Mouse (Mus musculus) MEL (cell line): ENCODE measurements at regions not wholly inside any gene's neighbourhood (a gene's known extent, or its start where the extent isn't known, plus 50 kb on each side); places are given as distances from the start of the nearest gene placed in this dataset.

Source experiments
- DNase-seq: peaks from one replicate; pipeline ENCODE4 v3.0.0; 2011; ENCODE audit warnings: low read depth, low spot score
- H3K27ac ChIP-seq: 2 replicates; pipeline ENCODE4 v1.5.1; 2012; ENCODE audit warnings: low read depth, mild to moderate bottlenecking, control low read depth, low read length, moderate library complexity; ENCODE audit not compliant: control insufficient read depth
- H3K27me3 ChIP-seq, 2 experiments: fragments of 150-350 bp in 1 of 2; sonication (generic) in 1 of 2; 2 replicates each; pipeline ENCODE4 v1.6.1; 2012; ENCODE audit warnings: low read length in 2 of 2, mild to moderate bottlenecking in 2 of 2, improper control_type of control experiment in 1 of 2, moderate library complexity in 1 of 2; ENCODE audit not compliant: insufficient read depth in 2 of 2, control insufficient read depth in 1 of 2
- H3K36me3 ChIP-seq, 2 experiments: 2 replicates each; pipeline ENCODE4 v1.6.1; 2012 to 2014; ENCODE audit warnings: low read length in 2 of 2, improper control_type of control experiment in 1 of 2, inconsistent platforms in 1 of 2, mild to moderate bottlenecking in 1 of 2; ENCODE audit not compliant: insufficient read depth in 2 of 2, control insufficient read depth in 1 of 2
- H3K4me1 ChIP-seq, 2 experiments: fragments of 150-350 bp in 1 of 2; sonication (generic) in 1 of 2; 2 replicates each; pipeline ENCODE4 v1.6.1; 2012; ENCODE audit warnings: low read length in 2 of 2, improper control_type of control experiment in 1 of 2, mild to moderate bottlenecking in 1 of 2; ENCODE audit not compliant: insufficient read depth in 2 of 2, control insufficient read depth in 1 of 2
- H3K4me3 ChIP-seq, 2 experiments: fragments of 150-350 bp in 1 of 2; sonication (generic) in 1 of 2; 2 replicates each; pipeline ENCODE4 v1.5.1; 2012; ENCODE audit warnings: low read depth in 2 of 2, low read length in 2 of 2, mild to moderate bottlenecking in 2 of 2, moderate library complexity in 2 of 2, control low read depth in 1 of 2, improper control_type of control experiment in 1 of 2; ENCODE audit not compliant: control insufficient read depth in 1 of 2, insufficient read depth in 1 of 2
- H3K79me2 ChIP-seq: 2 replicates; pipeline ENCODE4 v1.6.1; 2012; ENCODE audit warnings: mild to moderate bottlenecking, low read length, moderate library complexity; ENCODE audit not compliant: control insufficient read depth, poor library complexity, insufficient read depth
- H3K9ac ChIP-seq: 2 replicates; pipeline ENCODE4 v1.6.1; 2012; ENCODE audit warnings: low read depth, mild to moderate bottlenecking, control low read depth, low read length, moderate library complexity; ENCODE audit not compliant: control insufficient read depth, poor library complexity, severe bottlenecking
- H3K9me3 ChIP-seq: fragments of 150-350 bp; sonication (generic); replicated peaks from 2 replicates; pipeline ENCODE4 v1.6.1; 2012; ENCODE audit warnings: mild to moderate bottlenecking, low read length, improper control_type of control experiment, moderate library complexity; ENCODE audit not compliant: insufficient read depth
- BHLHE40 ChIP-seq: IDR thresholded peaks from 2 replicates; pipeline ENCODE4 v1.6.1; 2012; ENCODE audit warnings: low read depth, mild to moderate bottlenecking, inconsistent platforms, low read length, improper control_type of control experiment, borderline replicate concordance
- CHD2 ChIP-seq: IDR thresholded peaks from 2 replicates; pipeline ENCODE4 v1.6.1; 2011; ENCODE audit warnings: low read length, improper control_type of control experiment
- E2F4 ChIP-seq: IDR thresholded peaks from 2 replicates; pipeline ENCODE4 v1.6.1; 2011; ENCODE audit warnings: low read depth, low read length, improper control_type of control experiment, borderline replicate concordance
- ELF1 ChIP-seq: IDR thresholded peaks from 2 replicates; pipeline ENCODE4 v1.6.1; 2014; ENCODE audit warnings: low read depth, mild to moderate bottlenecking, inconsistent platforms, low read length, improper control_type of control experiment, moderate library complexity
- ETS1 ChIP-seq: IDR thresholded peaks from 2 replicates; pipeline ENCODE4 v1.6.1; 2012; ENCODE audit warnings: low read depth, mild to moderate bottlenecking, inconsistent platforms, low read length, improper control_type of control experiment, moderate library complexity
- KAT2A ChIP-seq: conservative IDR thresholded peaks from 2 replicates; pipeline ENCODE4 v1.6.1; 2012; ENCODE audit warnings: low read depth, low read length, improper control_type of control experiment, inconsistent platforms
- MEF2A ChIP-seq: IDR thresholded peaks from 2 replicates; pipeline ENCODE4 v1.6.1; 2014; ENCODE audit warnings: low read depth, mild to moderate bottlenecking, inconsistent platforms, low read length, improper control_type of control experiment; ENCODE audit not compliant: poor library complexity, insufficient replicate concordance, severe bottlenecking; ENCODE audit errors: extremely low read depth
- MXI1 ChIP-seq: IDR thresholded peaks from 2 replicates; pipeline ENCODE4 v1.6.1; 2011; ENCODE audit warnings: mild to moderate bottlenecking, low read depth, low read length, improper control_type of control experiment
- MYB ChIP-seq: IDR thresholded peaks from 2 replicates; pipeline ENCODE4 v1.6.1; 2011; ENCODE audit warnings: mild to moderate bottlenecking, low read depth, low read length, improper control_type of control experiment
- MYC ChIP-seq: IDR thresholded peaks from 2 replicates; pipeline ENCODE4 v1.6.1; 2011; ENCODE audit warnings: low read depth, mild to moderate bottlenecking, low read length, improper control_type of control experiment, moderate library complexity
- NRF1 ChIP-seq: IDR thresholded peaks from 2 replicates; pipeline ENCODE4 v1.6.1; 2014; ENCODE audit warnings: low read depth, mild to moderate bottlenecking, inconsistent platforms, low read length, improper control_type of control experiment, moderate library complexity; ENCODE audit not compliant: poor library complexity, insufficient read depth, severe bottlenecking
- POLR2A ChIP-seq, 2 experiments: IDR thresholded peaks; 2 replicates each; pipeline ENCODE4 v1.6.1; 2011 to 2012; ENCODE audit warnings: low read length in 2 of 2, mild to moderate bottlenecking in 2 of 2, control low read depth in 1 of 2, improper control_type of control experiment in 1 of 2, low read depth in 1 of 2, moderate library complexity in 1 of 2; ENCODE audit not compliant: control insufficient read depth in 1 of 2, insufficient read depth in 1 of 2, poor library complexity in 1 of 2
- POLR2AphosphoS2 ChIP-seq: IDR thresholded peaks from 2 replicates; pipeline ENCODE4 v1.6.1; 2011; ENCODE audit warnings: low read length, improper control_type of control experiment
- RAD21 ChIP-seq: IDR thresholded peaks from 2 replicates; pipeline ENCODE4 v1.6.1; 2011; ENCODE audit warnings: mild to moderate bottlenecking, low read depth, low read length, improper control_type of control experiment
- SIN3A ChIP-seq: IDR thresholded peaks from 2 replicates; pipeline ENCODE4 v1.6.1; 2012; ENCODE audit warnings: low read length, improper control_type of control experiment, inconsistent platforms
- SMC3 ChIP-seq: IDR thresholded peaks from 2 replicates; pipeline ENCODE4 v1.6.1; 2011; ENCODE audit warnings: low read depth, low read length, improper control_type of control experiment
- TAL1 ChIP-seq: IDR thresholded peaks from 2 replicates; pipeline ENCODE4 v1.6.1; 2012; ENCODE audit warnings: mild to moderate bottlenecking, inconsistent platforms, low read length, moderate library complexity, mixed read lengths
- TBP ChIP-seq: IDR thresholded peaks from 2 replicates; pipeline ENCODE4 v1.8.0; 2011; ENCODE audit warnings: low read depth, low read length, improper control_type of control experiment
- UBTF ChIP-seq: IDR thresholded peaks from 2 replicates; pipeline ENCODE4 v1.6.1; 2012; ENCODE audit warnings: low read depth, mild to moderate bottlenecking, inconsistent platforms, low read length, improper control_type of control experiment, moderate library complexity, borderline replicate concordance; ENCODE audit not compliant: insufficient read depth
- USF1 ChIP-seq: IDR thresholded peaks from 2 replicates; pipeline ENCODE4 v1.6.1; 2014; ENCODE audit warnings: low read depth, mild to moderate bottlenecking, inconsistent platforms, low read length, improper control_type of control experiment, moderate library complexity
- ZKSCAN1 ChIP-seq: IDR thresholded peaks from 2 replicates; pipeline ENCODE4 v1.6.1; 2012; ENCODE audit warnings: low read depth, mild to moderate bottlenecking, inconsistent platforms, low read length, improper control_type of control experiment, moderate library complexity
- ZNF384 ChIP-seq: IDR thresholded peaks from 2 replicates; pipeline ENCODE4 v1.6.1; 2012; ENCODE audit warnings: low read depth, mild to moderate bottlenecking, inconsistent platforms, low read length, improper control_type of control experiment

DNA sequence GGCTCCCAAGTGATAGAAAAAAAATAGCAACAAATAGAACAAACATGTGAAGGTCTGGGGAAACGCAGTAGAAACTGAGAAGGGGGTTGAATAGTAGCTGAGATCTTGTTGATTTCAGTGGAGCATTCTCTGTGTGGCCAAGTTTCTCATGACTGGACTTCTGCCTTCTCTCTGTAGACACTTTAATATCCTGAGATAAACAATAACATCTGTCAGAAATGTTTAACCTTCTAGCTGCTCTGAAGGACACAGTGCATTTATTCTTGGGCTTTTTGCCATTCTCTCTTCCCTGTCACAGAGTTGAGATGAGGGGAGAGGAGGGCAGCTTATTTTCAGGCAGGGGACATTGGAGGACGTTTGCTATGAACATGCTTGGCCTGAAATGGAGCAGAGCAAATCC is 467.9 kb downstream of the Kctd12 start:
- Histone ChIP-seq H3K36me3 (no peaks in the 10 kb centered on the region), H3K27me3 (no peaks in the 10 kb centered on the region), H3K27ac (no peak overlapping the region), H3K9ac (no peak overlapping the region)
- no peak for TF ChIP-seq MEF2A
- TF ChIP-seq, all 39 proteins: peak for 0
- Histone ChIP-seq H3K4me1 (no peaks in the 10 kb centered on the region), H3K9me3 (no peaks in the 10 kb centered on the region), H3K4me3 (no peak overlapping the region), H3K79me2 (no peaks in the 10 kb centered on the region)
- DNase-seq = no peak

DNA sequence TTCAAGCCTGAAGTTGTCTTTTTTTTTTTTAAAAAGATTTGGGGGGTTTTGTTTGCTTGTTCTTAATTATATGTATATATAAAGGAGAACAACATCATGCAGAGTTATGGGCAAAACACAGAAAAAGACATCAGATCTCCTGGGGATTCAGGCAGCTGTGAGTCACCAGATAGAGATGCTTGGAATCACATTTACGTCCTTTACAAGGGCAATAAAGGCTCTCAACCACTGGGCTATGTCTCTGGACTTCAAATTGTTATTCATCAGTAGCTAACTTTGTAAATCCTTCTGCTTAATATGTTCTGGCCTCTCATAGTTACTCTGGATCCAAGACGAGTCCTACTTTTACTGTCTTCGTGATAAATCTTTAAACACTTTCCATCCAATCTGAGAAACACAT is 469.8 kb downstream of the Kctd12 start:
- no peak overlapping the region for H3K9ac ChIP-seq
- no peaks in the 10 kb centered on the region for H3K36me3 ChIP-seq
- H3K79me2 ChIP-seq = no peaks in the 10 kb centered on the region
- no peaks in the 10 kb centered on the region for H3K4me1 ChIP-seq
- H3K27ac ChIP-seq = no peak overlapping the region
- TF ChIP-seq POLR2AphosphoS2 = no peak
- TF ChIP-seq NRF1 = no peak
- TF ChIP-seq CHD2 = no peak
- TF ChIP-seq TAL1 = no peak
- TF ChIP-seq SIN3A = no peak
- TF ChIP-seq ELF1 = no peak
- no peak for TF ChIP-seq ZKSCAN1
- no peak overlapping the region for H3K4me3 ChIP-seq
- H3K27me3 ChIP-seq = no peaks in the 10 kb centered on the region
- no peak for DNase-seq
- no peaks in the 10 kb centered on the region for H3K9me3 ChIP-seq

DNA sequence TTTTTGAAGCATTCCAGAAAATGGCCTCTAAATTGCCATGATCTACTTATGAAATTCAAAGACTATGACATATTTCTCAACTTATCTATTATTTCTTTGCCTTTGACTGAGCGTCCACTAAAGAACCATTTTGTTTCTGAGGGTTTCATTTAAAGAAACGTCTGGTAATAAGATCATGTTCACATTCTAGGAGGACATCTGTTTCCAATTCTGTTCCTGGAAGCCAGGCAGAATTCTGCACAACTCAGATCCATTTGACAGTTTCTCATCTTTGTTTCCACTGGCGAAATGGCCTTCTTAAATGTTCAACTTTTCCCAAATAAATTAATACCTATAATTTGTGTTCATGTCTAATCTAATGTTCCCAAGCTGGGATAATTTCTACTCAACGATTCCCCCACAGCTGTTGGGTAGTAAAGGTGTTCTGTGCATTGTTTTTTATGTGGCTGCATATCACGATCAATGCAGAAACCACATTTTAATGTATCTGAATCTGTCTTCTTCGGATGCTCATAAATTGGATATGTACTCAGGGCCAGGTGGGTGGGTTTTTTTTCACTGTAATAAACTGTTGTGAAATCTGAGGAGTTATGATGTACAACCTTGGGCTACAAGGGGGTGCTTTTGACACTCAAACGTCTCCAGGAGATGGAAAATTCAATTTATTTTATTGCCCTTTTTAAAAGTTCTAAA is 470.6 kb downstream of the Kctd12 start:
- H3K36me3 ChIP-seq = no peaks in the 10 kb centered on the region
- no peak for DNase-seq
- H3K9me3 ChIP-seq = no peaks in the 10 kb centered on the region
- no peaks in the 10 kb centered on the region for H3K4me1 ChIP-seq
- H3K4me3 ChIP-seq = no peak overlapping the region
- no peaks in the 10 kb centered on the region for H3K27me3 ChIP-seq
- no peak overlapping the region for H3K9ac ChIP-seq
- TF ChIP-seq ETS1 (no peak), E2F4 (no peak), BHLHE40 (no peak), POLR2AphosphoS2 (no peak), ZNF384 (no peak), MXI1 (no peak), RAD21 (no peak), POLR2A (IDR thresholded peaks at IDR 0.05; ENCODE audit: control insufficient read depth in 1 of 2, insufficient read depth in 1 of 2, low read depth in 1 of 2, low read length in 2 of 2, poor library complexity in 1 of 2) (no peak), SMC3 (no peak), MYC (no peak), TBP (no peak), USF1 (no peak), KAT2A (no peak), MYB (no peak), UBTF (no peak)
- no peaks in the 10 kb centered on the region for H3K79me2 ChIP-seq
- H3K27ac ChIP-seq = no peak overlapping the region
